Mouse (Mus musculus): ENCODE results near the gene Ugt1a5. TPM values are rescaled to one million over a fixed set of nuclear protein-coding genes. Genes with fewer than 3 reads are reported as not detected.
"Not testable (repeated sequence)": the region's sequence is repeated elsewhere in the genome, so short reads cannot be mapped to it uniquely, and the experiment has no call there.

The Ugt1a5 gene
- polyA plus RNA-seq, 1 experiment = not detected

DNA sequence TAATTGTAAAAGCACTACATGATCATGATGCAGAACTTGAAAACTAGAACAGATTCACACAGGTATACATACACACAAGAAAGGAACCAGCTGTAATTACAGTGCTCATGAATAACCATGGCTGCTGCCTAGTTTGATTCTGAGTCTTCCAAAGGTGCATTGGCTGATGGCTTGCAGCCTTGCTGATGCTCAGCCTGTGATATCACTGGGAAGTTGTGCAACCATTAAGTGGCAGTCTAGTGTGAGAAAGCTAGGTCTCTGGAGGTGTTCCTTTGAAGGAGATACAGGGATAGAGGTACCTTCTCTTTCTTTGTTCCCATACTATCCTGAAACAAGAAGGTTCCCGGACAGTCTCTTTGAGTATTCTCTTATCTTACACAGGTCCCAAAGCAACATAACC, 53.2 kb downstream of the Ugt1a5 start:
- Histone ChIP-seq H3K4me3 (ENCODE audit: insufficient read depth, low read depth, low read length) (no peak overlapping the region), H3K27ac (ENCODE audit: insufficient read depth, low read depth, low read length) (no peak overlapping the region), H3K4me1 (ENCODE audit: control insufficient read depth, insufficient read depth, low read length) (no peaks in the 10 kb centered on the region)
- whole genome bisulfite sequencing = 19% methylated on average over 1 of the region's 1 CpGs
- TF ChIP-seq POLR2A (IDR thresholded peaks at IDR 0.05; ENCODE audit: insufficient read depth, low read depth, low read length) = no peak
- no peak for TF ChIP-seq CTCF (IDR thresholded peaks at IDR 0.05; ENCODE audit: insufficient read depth, low read depth, low read length)

DNA sequence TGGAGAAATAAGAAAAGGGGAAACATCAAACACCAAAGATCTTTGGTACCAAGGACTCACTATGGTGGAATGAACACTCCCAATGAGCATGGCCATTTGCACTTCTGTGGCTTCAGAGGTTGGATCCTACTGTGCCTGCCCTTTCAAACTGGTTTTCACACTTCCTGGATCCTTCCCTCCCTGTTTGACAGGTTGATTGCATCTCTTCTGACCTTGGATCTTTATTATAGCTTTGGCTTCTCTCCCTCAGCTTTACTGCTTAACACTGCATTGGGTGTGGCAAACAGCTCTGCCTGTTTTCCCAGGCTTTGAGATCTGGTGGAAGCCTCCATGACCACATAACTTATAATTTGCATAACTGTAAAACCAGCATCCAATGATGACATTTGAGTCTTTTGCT, 54.5 kb downstream of the Ugt1a5 start:
- Histone ChIP-seq H3K4me1 (ENCODE audit: control insufficient read depth, insufficient read depth, low read length) (no peaks in the 10 kb centered on the region), H3K4me3 (ENCODE audit: insufficient read depth, low read depth, low read length) (no peak overlapping the region), H3K27ac (ENCODE audit: insufficient read depth, low read depth, low read length) (no peak overlapping the region)
- TF ChIP-seq CTCF (IDR thresholded peaks at IDR 0.05; ENCODE audit: insufficient read depth, low read depth, low read length) = no peak
- no peak for TF ChIP-seq POLR2A (IDR thresholded peaks at IDR 0.05; ENCODE audit: insufficient read depth, low read depth, low read length)

DNA sequence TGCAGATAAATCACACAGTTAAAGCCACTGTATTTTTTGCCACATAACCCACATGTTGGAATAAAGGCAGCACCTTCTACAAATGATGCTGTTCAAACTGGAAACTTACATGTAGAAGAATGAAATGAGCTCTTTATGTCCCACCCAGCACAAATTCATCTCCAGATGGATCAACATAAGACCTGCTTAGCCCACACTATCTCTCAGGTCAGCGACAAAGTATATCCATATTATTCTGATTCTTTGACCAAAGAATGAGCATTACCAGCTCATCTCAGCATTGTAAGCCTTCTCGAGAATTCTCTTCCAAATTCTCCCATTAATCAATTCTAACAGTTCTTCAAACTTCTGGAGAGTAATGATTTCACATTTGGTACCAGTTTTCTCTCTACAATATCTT, 56.4 kb downstream of the Ugt1a5 start:
- Histone ChIP-seq H3K4me1 (ENCODE audit: control insufficient read depth, insufficient read depth, low read length) (no peaks in the 10 kb centered on the region), H3K27ac (ENCODE audit: insufficient read depth, low read depth, low read length) (no peak overlapping the region), H3K4me3 (ENCODE audit: insufficient read depth, low read depth, low read length) (no peak overlapping the region)
- TF ChIP-seq CTCF (IDR thresholded peaks at IDR 0.05; ENCODE audit: insufficient read depth, low read depth, low read length) = no peak
- no peak for TF ChIP-seq POLR2A (IDR thresholded peaks at IDR 0.05; ENCODE audit: insufficient read depth, low read depth, low read length)
- WGBS = 45% methylated on average over 2 of the region's 2 CpGs

DNA sequence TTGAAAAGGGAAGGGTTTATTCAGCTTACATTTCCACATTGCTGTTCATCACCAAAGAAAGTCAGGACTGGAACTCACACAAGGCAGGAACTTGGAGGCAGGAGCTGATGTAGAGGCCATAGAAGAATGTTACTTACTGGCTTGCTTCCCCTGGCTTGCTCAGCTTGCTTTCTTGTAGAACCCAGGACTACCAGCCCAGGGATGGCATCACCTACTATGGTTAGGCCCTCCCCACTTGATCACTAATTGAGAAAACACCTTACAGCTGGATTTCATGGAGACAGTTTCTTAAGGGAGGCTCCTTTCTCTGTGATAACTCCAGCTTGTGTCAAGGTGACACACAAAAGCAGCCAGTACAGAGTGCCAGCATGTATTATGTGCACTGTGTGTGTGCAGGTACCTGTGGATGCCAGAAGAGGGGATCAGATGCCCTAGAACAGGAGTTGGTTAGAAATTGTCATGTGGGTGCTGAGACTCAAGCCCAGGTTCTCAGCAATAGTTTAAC, 57.3 kb downstream of the Ugt1a5 start:
- H3K4me1 ChIP-seq (ENCODE audit: control insufficient read depth, insufficient read depth, low read length); H3K4me3 ChIP-seq (ENCODE audit: insufficient read depth, low read depth, low read length); H3K27ac ChIP-seq (ENCODE audit: insufficient read depth, low read depth, low read length): not testable (repeated sequence)

DNA sequence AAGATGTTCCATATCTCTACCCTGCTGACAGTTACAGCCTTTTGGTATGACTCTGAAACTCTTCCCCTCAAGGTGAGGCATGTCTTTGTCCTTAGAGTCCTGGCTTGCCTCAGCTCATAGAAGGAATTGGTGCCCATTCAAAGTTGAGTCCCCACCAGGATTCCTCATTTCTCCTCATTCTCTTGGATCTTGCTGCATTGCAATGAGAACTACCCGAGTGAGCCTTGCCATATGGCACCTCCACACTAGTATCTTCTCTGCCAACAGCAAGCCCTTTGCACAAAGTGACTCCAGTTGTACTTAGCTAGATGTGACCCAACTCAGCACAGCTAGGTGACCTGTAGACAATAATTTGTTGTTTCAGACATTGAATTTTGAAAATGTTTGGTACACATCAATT, 57.8 kb downstream of the Ugt1a5 start:
- 45% methylated on average over 1 of the region's 1 CpGs for WGBS
- Histone ChIP-seq H3K27ac (ENCODE audit: insufficient read depth, low read depth, low read length) (no peak overlapping the region), H3K4me1 (ENCODE audit: control insufficient read depth, insufficient read depth, low read length) (no peaks in the 10 kb centered on the region), H3K4me3 (ENCODE audit: insufficient read depth, low read depth, low read length) (no peak overlapping the region)
- TF ChIP-seq CTCF (IDR thresholded peaks at IDR 0.05; ENCODE audit: insufficient read depth, low read depth, low read length) = no peak
- no peak for TF ChIP-seq POLR2A (IDR thresholded peaks at IDR 0.05; ENCODE audit: insufficient read depth, low read depth, low read length)

DNA sequence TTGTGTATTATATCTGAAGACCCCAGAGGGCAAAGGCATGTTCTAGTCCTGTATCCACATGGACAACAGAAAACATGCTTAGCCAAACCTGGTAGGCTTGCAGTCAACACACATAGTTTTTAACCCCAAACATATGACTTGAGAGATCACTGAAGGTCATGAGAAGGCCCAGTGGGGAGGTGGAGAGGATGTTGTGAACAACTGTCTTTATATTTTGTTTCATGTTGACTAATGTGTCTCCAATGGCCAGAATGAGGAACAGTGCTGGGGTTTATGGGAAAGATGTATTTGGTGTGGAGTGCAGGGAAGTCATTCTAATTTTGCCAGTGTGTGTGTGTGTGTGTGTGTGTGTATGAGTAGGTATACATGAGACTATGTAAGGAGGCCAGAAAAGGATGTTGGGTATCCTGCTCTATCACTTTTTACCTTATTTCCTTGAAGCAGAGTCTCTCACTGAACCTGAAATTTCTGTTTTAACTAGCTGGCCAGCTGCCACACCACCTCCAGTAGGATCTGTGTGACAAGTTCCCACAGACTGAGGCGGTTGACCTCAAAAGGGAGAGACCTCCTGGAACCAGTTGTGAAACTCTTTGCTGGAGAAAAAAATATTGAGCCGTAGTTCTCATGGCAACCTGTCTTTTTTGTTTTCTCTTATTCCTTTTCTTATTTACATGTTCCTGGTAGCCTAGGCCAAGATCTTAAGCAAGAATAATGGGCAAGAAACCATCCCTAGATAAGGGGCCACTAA, 58.4 kb downstream of the Ugt1a5 start:
- 66% methylated on average over 2 of the region's 2 CpGs for WGBS
- Histone ChIP-seq H3K27ac (ENCODE audit: insufficient read depth, low read depth, low read length) (no peak overlapping the region), H3K4me1 (ENCODE audit: control insufficient read depth, insufficient read depth, low read length) (no peaks in the 10 kb centered on the region), H3K4me3 (ENCODE audit: insufficient read depth, low read depth, low read length) (no peak overlapping the region)
- TF ChIP-seq CTCF (IDR thresholded peaks at IDR 0.05; ENCODE audit: insufficient read depth, low read depth, low read length) (no peak), POLR2A (IDR thresholded peaks at IDR 0.05; ENCODE audit: insufficient read depth, low read depth, low read length) (no peak)

DNA sequence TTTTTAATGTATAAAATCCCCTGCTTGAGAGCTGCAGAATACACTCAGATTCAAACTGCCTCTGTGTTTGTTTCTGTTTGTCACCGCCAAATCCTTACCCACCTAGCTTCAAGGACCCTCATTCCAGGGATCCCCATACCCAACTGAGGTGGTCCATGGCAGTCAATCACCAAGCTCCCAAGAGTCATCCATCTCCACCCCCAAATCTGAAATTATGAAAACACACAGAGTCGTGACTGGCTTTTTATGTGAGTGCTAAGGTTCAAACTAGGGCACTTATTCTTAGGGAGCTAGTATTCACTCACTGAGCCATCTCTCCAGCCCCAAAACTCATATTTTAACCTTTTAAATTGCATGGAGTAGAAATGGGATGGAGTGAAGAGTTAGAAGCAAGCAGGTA, 59.5 kb downstream of the Ugt1a5 start:
- H3K27ac ChIP-seq (ENCODE audit: insufficient read depth, low read depth, low read length) = not testable (repeated sequence)

DNA sequence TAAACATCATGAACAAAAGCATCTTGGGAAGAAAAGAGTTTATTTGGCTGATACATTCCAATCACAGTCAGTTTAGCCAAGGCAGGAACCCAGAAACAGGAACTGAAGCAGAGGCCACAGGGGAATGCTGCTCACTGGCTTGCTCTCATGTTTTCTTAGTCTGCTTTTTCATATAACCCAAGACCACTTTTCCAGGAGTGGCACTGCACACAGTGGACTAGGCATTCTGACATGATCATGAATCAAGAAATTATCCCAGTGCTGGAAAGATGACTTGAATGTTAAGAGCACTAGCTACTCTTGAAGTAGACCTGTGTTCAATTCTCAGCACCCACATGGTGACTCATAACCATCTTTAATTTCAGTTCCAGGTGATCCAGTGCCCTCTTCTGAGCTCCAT, 59.9 kb downstream of the Ugt1a5 start:
- TF ChIP-seq POLR2A (IDR thresholded peaks at IDR 0.05; ENCODE audit: insufficient read depth, low read depth, low read length) (no peak), CTCF (IDR thresholded peaks at IDR 0.05; ENCODE audit: insufficient read depth, low read depth, low read length) (no peak)
- Histone ChIP-seq H3K4me1 (ENCODE audit: control insufficient read depth, insufficient read depth, low read length) (no peaks in the 10 kb centered on the region), H3K27ac (ENCODE audit: insufficient read depth, low read depth, low read length) (no peak overlapping the region), H3K4me3 (ENCODE audit: insufficient read depth, low read depth, low read length) (no peak overlapping the region)

More for the DNA sequence above, 59.5 kb downstream of the Ugt1a5 start:
- 38% methylated on average over 2 of the region's 2 CpGs for WGBS
- not testable (repeated sequence) for H3K4me3 ChIP-seq (ENCODE audit: insufficient read depth, low read depth, low read length); H3K4me1 ChIP-seq (ENCODE audit: control insufficient read depth, insufficient read depth, low read length)

DNA sequence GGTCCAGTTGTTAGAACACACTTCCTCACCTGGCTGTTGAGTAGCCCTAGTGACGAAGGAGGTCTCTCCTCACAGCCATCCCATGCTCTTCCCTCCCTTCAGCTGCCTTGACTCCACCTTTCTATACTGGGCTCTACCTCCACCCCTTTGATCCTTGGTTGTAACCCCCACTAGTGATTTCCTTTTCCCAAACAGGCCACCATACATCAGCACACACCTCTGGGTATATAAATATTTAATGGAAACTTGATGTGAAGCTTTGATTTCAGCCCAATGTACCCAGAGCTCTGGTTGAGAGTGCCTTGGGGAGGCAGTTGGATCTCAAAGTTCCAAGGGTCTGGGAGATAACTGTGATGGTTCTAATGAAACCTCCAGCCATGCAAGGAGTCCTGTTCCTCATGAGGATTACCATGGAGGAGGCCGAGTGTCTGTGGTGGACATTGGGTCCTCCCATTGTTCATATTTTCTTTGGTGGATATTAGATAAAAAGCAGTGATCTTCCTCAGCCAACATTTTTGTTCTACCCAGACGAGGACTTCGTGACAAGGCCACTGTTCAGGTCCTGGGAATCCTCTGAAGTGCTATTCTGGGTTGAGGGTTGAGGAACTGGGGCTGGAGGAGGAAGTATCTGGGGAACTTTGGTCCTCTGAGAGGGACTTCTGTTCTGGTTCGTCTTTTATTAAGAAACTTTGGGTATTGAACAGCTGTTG, 61.0 kb downstream of the Ugt1a5 start, which contains the start of gene Mroh2a:
TSS of gene Mroh2a (plus strand) at position 317 of the 710 bp plus-strand sequence.
- Histone ChIP-seq H3K4me3 (ENCODE audit: insufficient read depth, low read depth, low read length) (no peak within 1 kb of the TSS), H3K27ac (ENCODE audit: insufficient read depth, low read depth, low read length) (no peak within 1 kb of the TSS), H3K4me1 (ENCODE audit: control insufficient read depth, insufficient read depth, low read length) (no peaks in the 10 kb centered on the region)
- 50% methylated on average over 5 of the region's 5 CpGs for WGBS
- TF ChIP-seq CTCF (IDR thresholded peaks at IDR 0.05; ENCODE audit: insufficient read depth, low read depth, low read length) (no peak), POLR2A (IDR thresholded peaks at IDR 0.05; ENCODE audit: insufficient read depth, low read depth, low read length) (no peak)

Measured in olfactory bulb, adult 2 months (tissue).